ENCODE assay signal across 14 mouse cellular contexts in the genomic region with DNA sequence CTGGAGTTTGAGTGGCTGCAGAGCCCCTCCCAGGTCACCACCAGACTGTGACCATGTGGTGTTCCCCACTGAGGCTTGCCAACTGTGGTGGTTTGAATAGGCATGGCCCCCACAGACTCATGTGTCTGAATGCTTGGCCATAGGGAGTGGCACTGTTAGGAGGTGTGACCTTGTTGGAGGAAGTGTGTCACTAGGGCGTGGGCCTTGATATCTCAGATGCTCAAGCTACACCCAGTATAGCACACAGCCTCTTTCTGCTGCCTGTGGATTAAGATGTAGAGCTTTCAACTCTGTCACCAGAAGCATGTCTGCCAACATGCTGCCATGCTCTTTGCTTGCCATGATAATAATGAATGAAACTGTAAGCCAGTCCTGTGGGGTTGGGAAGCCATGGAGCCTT.
"Had no signal": no experiment of that assay in that cellular context is flagged by ENCODE, and none has a peak within 500 bp of the region (broad histone marks: within the 10 kb centered on the region; RNA-seq: fewer than 3 reads in every experiment).

No protein-coding gene starts in this region.

- H3K27ac ChIP-seq: limb, embryonic 12.5 days; limb, embryonic 15.5 days; macrophage; midbrain, embryonic 13.5 days had no signal

- ATAC-seq: lung, postnatal 0 days; midbrain, embryonic 13.5 days had no signal

- H3K4me2 ChIP-seq: limb, embryonic 12.5 days; limb, embryonic 15.5 days; lung, embryonic 14.5 days; midbrain, embryonic 13.5 days had no signal

- H3K9me3 ChIP-seq: limb, embryonic 12.5 days; limb, embryonic 15.5 days; midbrain, embryonic 13.5 days had no signal

- H3K36me3 ChIP-seq: limb, embryonic 15.5 days had no signal

- H3K9ac ChIP-seq: limb, embryonic 12.5 days; limb, embryonic 15.5 days; lung, embryonic 14.5 days; midbrain, embryonic 13.5 days had no signal

- H3K4me3 ChIP-seq: limb, embryonic 12.5 days; limb, embryonic 15.5 days; midbrain, embryonic 13.5 days had no signal

- DNase-seq: kidney, adult 18-20 months; kidney, adult 9 months; kidney, postnatal 14 days; kidney, postnatal 4 days; left cerebral cortex, postnatal 4 days; lung, embryonic 14.5 days; thymus, adult 2 months; thymus, postnatal 14 days; thymus, postnatal 4 days had no signal

- H3K27me3 ChIP-seq: limb, embryonic 12.5 days; limb, embryonic 15.5 days; midbrain, embryonic 13.5 days had no signal

- H3K4me1 ChIP-seq: limb, embryonic 12.5 days; limb, embryonic 15.5 days; midbrain, embryonic 13.5 days had no signal
